Mouse (Mus musculus) cerebellum, postnatal 36 days (tissue): ENCODE measurements around the gene Lpar1.

Source experiments
- DNase-seq, 2 experiments: peaks; one replicate each; pipeline ENCODE4 v3.0.0; 2021 to 2022; ENCODE audit warnings: mixed read lengths in 2 of 2

Lpar1 gene

GRCm38 (mm10) chr4:58504250-58504649 is 49.4 kb downstream of the Lpar1 start:
- no peak for DNase-seq

- DNase-seq = no peak
Observed at GRCm38 (mm10) chr4:58501012-58501777, 52.5 kb downstream of the Lpar1 start.

GRCm38 (mm10) chr4:58499831-58500230 is 53.9 kb downstream of the Lpar1 start:
- DNase-seq = no peak

GRCm38 (mm10) chr4:58499241-58499640 is 54.5 kb downstream of the Lpar1 start:
- DNase-seq = no peak

- DNase-seq = no peak
Observed at GRCm38 (mm10) chr4:58498734-58499133, 55.0 kb downstream of the Lpar1 start.

- no peak for DNase-seq
Observed at GRCm38 (mm10) chr4:58497284-58497683, 56.4 kb downstream of the Lpar1 start.

- DNase-seq = no peak
Observed at GRCm38 (mm10) chr4:58496743-58497142, 57.0 kb downstream of the Lpar1 start.

GRCm38 (mm10) chr4:58491742-58492141 is 62.0 kb downstream of the Lpar1 start:
- DNase-seq = no peak

GRCm38 (mm10) chr4:58490374-58490773 is 63.3 kb downstream of the Lpar1 start:
- DNase-seq = no peak

- no peak for DNase-seq
Observed at GRCm38 (mm10) chr4:58478564-58478963, 75.1 kb downstream of the Lpar1 start.

- DNase-seq = no peak
Observed at GRCm38 (mm10) chr4:58477691-58478090, 76.0 kb downstream of the Lpar1 start.

GRCm38 (mm10) chr4:58471203-58471910 is 82.3 kb downstream of the Lpar1 start:
- no peak for DNase-seq

GRCm38 (mm10) chr4:58469651-58470592 is 83.8 kb downstream of the Lpar1 start:
- no peak for DNase-seq

GRCm38 (mm10) chr4:58469035-58469434 is 84.7 kb downstream of the Lpar1 start:
- DNase-seq = no peak

- DNase-seq = no peak
Observed at GRCm38 (mm10) chr4:58465586-58465985, 88.1 kb downstream of the Lpar1 start.

- DNase-seq = no peak
Observed at GRCm38 (mm10) chr4:58464390-58465164, 89.1 kb downstream of the Lpar1 start.

- DNase-seq = no peak
Observed at GRCm38 (mm10) chr4:58462990-58463389, 90.7 kb downstream of the Lpar1 start.

- DNase-seq = no peak
Observed at GRCm38 (mm10) chr4:58462586-58462985, 91.1 kb downstream of the Lpar1 start.

- DNase-seq = no peak
Observed at GRCm38 (mm10) chr4:58453334-58453733, 100.4 kb downstream of the Lpar1 start.

GRCm38 (mm10) chr4:58448825-58449224 is 104.9 kb downstream of the Lpar1 start:
- DNase-seq = no peak

- no peak for DNase-seq
Observed at GRCm38 (mm10) chr4:58447841-58448240, 105.9 kb downstream of the Lpar1 start.

- DNase-seq = no peak
Observed at GRCm38 (mm10) chr4:58445846-58446245, 107.9 kb downstream of the Lpar1 start.
